35 mouse cellular contexts compared by ENCODE assay signal in the genomic region with DNA sequence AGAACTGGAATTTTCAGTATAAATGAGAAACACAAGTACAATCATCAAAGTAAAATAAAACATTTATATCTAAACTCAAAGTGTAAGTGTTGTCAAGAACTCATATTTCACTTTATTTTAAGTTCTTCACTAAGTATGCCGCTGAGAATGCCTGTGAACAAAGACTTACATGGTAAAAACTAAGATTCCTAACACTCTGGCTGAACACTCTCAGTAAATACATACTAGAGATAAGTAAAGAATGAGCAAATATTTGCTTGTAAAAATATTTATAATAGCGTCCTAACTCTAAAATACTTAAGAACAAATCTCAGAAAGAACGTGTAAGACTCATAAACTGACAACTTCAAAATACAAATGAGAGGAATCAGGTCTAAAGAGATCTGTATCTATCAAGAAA.
"Had no signal": no experiment of that assay in that cellular context is flagged by ENCODE, and none has a peak within 500 bp of the region (broad histone marks: within the 10 kb centered on the region; RNA-seq: fewer than 3 reads in every experiment).

No protein-coding gene starts in this region.

- H3K27me3 ChIP-seq: heart, embryonic 12.5 days; heart, embryonic 13.5 days; heart, embryonic 15.5 days; hindbrain, embryonic 12.5 days; hindbrain, embryonic 13.5 days; hindbrain, embryonic 15.5 days; intestine, embryonic 15.5 days; kidney, embryonic 15.5 days had no signal

- H3K9ac ChIP-seq: heart, embryonic 12.5 days; heart, embryonic 13.5 days; heart, embryonic 15.5 days; hindbrain, embryonic 12.5 days; hindbrain, embryonic 13.5 days; hindbrain, embryonic 14.5 days; hindbrain, embryonic 15.5 days; intestine, embryonic 15.5 days; kidney, embryonic 15.5 days had no signal

- H3K4me2 ChIP-seq: heart, embryonic 11.5 days; heart, embryonic 12.5 days; heart, embryonic 13.5 days; heart, embryonic 15.5 days; hindbrain, embryonic 12.5 days; hindbrain, embryonic 13.5 days; hindbrain, embryonic 14.5 days; hindbrain, embryonic 15.5 days; intestine, embryonic 15.5 days; kidney, embryonic 15.5 days had no signal

- H3K36me3 ChIP-seq: heart, embryonic 10.5 days; heart, embryonic 12.5 days; heart, embryonic 13.5 days; heart, embryonic 15.5 days; hindbrain, embryonic 10.5 days; hindbrain, embryonic 12.5 days; hindbrain, embryonic 13.5 days; hindbrain, embryonic 15.5 days; intestine, embryonic 15.5 days; kidney, embryonic 15.5 days had no signal

- DNase-seq: heart, adult 2 months; heart, postnatal 10 days; heart, postnatal 14 days; heart, postnatal 36 days; heart, postnatal 4 days; kidney, adult 11 months; kidney, adult 18-20 months; kidney, adult 2 months; kidney, adult 8-10 months; kidney, adult 9 months; kidney, postnatal 10 days; kidney, postnatal 14 days; kidney, postnatal 25 days; kidney, postnatal 36 days; kidney, postnatal 4 days; layer of hippocampus, adult 9-11 months had no signal

- ATAC-seq: hindbrain, embryonic 16.5 days; hindbrain, postnatal 0 days; inflammation-experienced regulatory T-cells, adult 6 months; intestine, embryonic 15.5 days; intestine, embryonic 16.5 days; intestine, postnatal 0 days had no signal

- H3K27ac ChIP-seq: heart, adult 2 months; heart, embryonic 10.5 days; heart, embryonic 13.5 days; heart, embryonic 15.5 days; hindbrain, embryonic 10.5 days; hindbrain, embryonic 12.5 days; hindbrain, embryonic 13.5 days; hindbrain, embryonic 14.5 days; hindbrain, embryonic 15.5 days; hindbrain, postnatal 0 days; intestine, embryonic 15.5 days; kidney, embryonic 15.5 days; kidney, postnatal 0 days; layer of hippocampus, adult 2 months had no signal

- H3K4me3 ChIP-seq: heart, adult 2 months; heart, embryonic 10.5 days; heart, embryonic 12.5 days; heart, embryonic 13.5 days; heart, embryonic 15.5 days; hindbrain, embryonic 10.5 days; hindbrain, embryonic 12.5 days; hindbrain, embryonic 13.5 days; hindbrain, embryonic 15.5 days; intestine, embryonic 15.5 days; kidney, embryonic 15.5 days; layer of hippocampus, adult 2 months had no signal

- H3K9me3 ChIP-seq: heart, embryonic 10.5 days; heart, embryonic 12.5 days; heart, embryonic 13.5 days; heart, embryonic 15.5 days; hindbrain, embryonic 10.5 days; hindbrain, embryonic 12.5 days; hindbrain, embryonic 13.5 days; hindbrain, embryonic 15.5 days; intestine, embryonic 15.5 days; kidney, embryonic 15.5 days had no signal

- H3K4me1 ChIP-seq: heart, embryonic 10.5 days; heart, embryonic 12.5 days; heart, embryonic 13.5 days; heart, embryonic 15.5 days; hindbrain, embryonic 10.5 days; hindbrain, embryonic 12.5 days; hindbrain, embryonic 13.5 days; hindbrain, embryonic 15.5 days; intestine, embryonic 15.5 days; kidney, embryonic 15.5 days had no signal
